Mouse (Mus musculus): ENCODE data around the gene Hist1h2be.
"Not testable (repeated sequence)": the region's sequence is repeated elsewhere in the genome, so short reads cannot be mapped to it uniquely, and the experiment has no call there.

The Hist1h2be gene

DNA sequence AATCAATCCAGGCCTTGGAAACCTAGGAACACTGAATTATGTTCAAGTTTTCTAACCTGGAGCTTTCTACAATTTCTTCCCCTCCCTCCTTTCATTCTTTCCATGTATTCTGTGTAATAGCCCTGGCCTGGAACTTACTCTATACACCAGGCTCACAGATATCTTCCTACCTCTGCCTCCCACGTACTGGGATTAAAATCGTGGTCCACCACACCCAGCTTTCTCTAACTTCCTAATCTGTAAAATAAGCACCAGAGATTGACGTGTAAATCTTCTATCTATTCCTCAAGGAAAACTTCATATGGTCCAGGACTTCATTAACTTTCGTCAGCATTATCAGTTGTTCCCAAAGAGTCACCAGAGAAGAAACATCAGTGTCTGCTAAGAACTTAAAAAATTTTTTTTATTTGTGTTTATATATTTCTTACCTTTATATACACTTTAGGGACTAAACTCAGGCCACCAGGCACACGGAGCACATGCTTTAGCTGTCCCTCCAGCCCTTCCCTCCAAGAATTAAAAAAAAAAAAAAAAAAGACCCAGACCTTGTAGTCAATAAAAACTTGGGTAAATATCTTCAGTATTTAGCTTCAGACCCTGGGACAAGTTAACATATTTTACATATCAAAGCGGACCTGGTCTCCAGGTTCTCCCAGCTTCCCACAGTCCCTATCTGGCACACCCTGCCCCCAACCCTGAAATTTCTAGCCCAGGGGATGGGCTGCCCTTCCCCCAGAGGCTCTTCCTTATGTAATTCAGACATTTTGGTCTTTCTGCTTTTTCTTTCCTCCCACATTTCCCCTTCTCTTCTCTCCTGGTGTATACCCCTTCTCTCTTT lies 38.5 kb downstream of the Hist1h2be start:
- no peaks in the 10 kb centered on the region for H3K36me3 ChIP-seq (ENCODE audit: control insufficient read depth, insufficient read depth, low read length, poor library complexity, severe bottlenecking)
- H3K27me3 ChIP-seq (ENCODE audit: control insufficient read depth, insufficient read depth, low read length, poor library complexity, severe bottlenecking), result no peaks in the 10 kb centered on the region
- DNase-seq (ENCODE audit: low read depth, low spot score), result no peak

DNA sequence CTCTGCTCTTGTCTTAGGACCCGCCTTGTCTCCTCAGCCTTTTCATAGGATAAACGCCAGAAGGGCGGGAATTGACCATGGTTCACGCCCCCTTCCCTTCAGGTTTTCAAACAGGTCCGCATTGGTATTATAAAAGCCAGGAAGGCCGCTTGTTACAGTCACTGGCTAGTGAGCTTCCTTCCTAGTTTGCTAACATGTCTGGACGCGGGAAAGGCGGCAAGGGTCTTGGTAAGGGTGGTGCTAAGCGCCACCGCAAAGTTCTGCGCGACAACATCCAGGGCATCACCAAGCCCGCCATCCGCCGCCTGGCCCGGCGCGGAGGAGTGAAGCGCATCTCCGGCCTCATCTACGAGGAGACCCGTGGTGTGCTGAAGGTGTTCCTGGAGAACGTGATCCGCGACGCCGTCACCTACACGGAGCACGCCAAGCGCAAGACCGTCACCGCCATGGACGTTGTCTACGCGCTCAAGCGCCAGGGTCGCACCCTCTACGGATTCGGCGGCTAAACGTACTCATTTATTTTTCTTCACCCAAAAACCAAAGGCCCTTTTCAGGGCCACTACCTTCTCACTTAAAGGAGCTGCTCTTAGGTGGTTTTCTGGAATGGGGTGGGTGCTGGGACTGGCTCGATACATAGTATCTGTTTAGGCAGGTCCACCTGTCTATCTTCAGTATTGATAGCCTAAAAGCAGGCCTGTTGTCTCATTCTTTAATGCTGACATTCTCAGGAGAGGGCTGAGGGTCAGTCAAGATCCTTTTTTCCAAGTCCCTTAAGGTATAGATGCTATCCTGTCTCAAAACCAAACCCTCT lies 39.3 kb downstream of the Hist1h2be start, which contains the start of gene Hist1h4d:
Gene Hist1h4d, plus strand, starts transcription at position 191 of the 811 bp plus-strand sequence.
- Histone ChIP-seq H3K27me3 (ENCODE audit: control insufficient read depth, insufficient read depth, low read length, poor library complexity, severe bottlenecking) (no peaks in the 10 kb centered on the region), H3K36me3 (ENCODE audit: control insufficient read depth, insufficient read depth, low read length, poor library complexity, severe bottlenecking) (no peaks in the 10 kb centered on the region)
- DNase-seq (ENCODE audit: low read depth, low spot score), result peak; percentile 97

DNA sequence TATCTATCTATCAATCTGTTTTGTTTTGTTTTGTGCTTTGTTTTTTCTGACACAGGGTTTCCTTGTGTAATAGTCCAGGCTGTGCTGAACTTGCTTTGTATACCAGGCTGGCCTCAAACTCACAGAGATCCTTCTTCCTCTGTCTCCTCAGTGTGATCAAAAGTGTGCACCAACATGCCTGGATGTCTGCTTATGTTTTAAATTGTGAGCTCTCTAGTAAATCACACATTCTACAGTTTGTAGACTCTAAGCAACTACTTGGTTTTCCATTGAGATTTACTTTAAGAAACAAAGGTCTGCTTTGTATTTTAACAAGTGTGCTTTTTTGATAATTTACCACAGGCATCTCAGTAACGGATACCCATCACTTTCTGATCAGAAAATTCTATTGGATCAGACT lies 43.1 kb downstream of the Hist1h2be start:
- Histone ChIP-seq H3K27me3 (ENCODE audit: control insufficient read depth, insufficient read depth, low read length, poor library complexity, severe bottlenecking) (no peaks in the 10 kb centered on the region), H3K36me3 (ENCODE audit: control insufficient read depth, insufficient read depth, low read length, poor library complexity, severe bottlenecking) (no peaks in the 10 kb centered on the region)
- DNase-seq (ENCODE audit: low read depth, low spot score), result no peak

GRCm38 (mm10) chr13:23576906-23577639 lies 43.9 kb downstream of the Hist1h2be start:
- no peaks in the 10 kb centered on the region for H3K36me3 ChIP-seq (ENCODE audit: control insufficient read depth, insufficient read depth, low read length, poor library complexity, severe bottlenecking)
- DNase-seq (ENCODE audit: low read depth, low spot score), result no peak

GRCm38 (mm10) chr13:23576351-23576881 lies 44.5 kb downstream of the Hist1h2be start:
- no peaks in the 10 kb centered on the region for H3K36me3 ChIP-seq (ENCODE audit: control insufficient read depth, insufficient read depth, low read length, poor library complexity, severe bottlenecking)
- DNase-seq (ENCODE audit: low read depth, low spot score), result no peak
- no peaks in the 10 kb centered on the region for H3K27me3 ChIP-seq (ENCODE audit: control insufficient read depth, insufficient read depth, low read length, poor library complexity, severe bottlenecking)

More at GRCm38 (mm10) chr13:23576906-23577639, 43.9 kb downstream of the Hist1h2be start:
- no peaks in the 10 kb centered on the region for H3K27me3 ChIP-seq (ENCODE audit: control insufficient read depth, insufficient read depth, low read length, poor library complexity, severe bottlenecking)

DNA sequence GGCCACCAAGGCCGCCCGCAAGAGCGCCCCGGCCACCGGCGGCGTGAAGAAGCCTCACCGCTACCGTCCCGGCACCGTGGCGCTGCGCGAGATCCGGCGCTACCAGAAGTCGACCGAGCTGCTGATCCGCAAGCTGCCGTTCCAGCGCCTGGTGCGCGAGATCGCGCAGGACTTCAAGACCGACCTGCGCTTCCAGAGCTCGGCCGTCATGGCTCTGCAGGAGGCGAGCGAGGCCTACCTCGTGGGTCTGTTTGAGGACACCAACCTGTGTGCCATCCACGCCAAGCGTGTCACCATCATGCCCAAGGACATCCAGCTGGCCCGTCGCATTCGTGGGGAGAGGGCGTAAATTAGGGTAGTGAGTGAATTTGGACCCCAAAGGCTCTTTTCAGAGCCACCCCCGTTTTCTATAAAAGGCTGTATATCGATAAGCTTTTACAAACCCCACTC lies 45.0 kb downstream of the Hist1h2be start:
- DNase-seq (ENCODE audit: low read depth, low spot score), result peak; percentile 18
- not testable (repeated sequence) for H3K27me3 ChIP-seq (ENCODE audit: control insufficient read depth, insufficient read depth, low read length, poor library complexity, severe bottlenecking)

GRCm38 (mm10) chr13:23575271-23575851 lies 45.6 kb downstream of the Hist1h2be start, which contains the start of gene Hist1h3d:
Gene Hist1h3d (plus strand): TSS chr13:23575763.
- Histone ChIP-seq H3K36me3 (ENCODE audit: control insufficient read depth, insufficient read depth, low read length, poor library complexity, severe bottlenecking) (no peaks in the 10 kb centered on the region), H3K27me3 (ENCODE audit: control insufficient read depth, insufficient read depth, low read length, poor library complexity, severe bottlenecking) (no peaks in the 10 kb centered on the region)
- peak; percentile 92 for DNase-seq (ENCODE audit: low read depth, low spot score)

More for the DNA sequence above, 45.0 kb downstream of the Hist1h2be start:
- H3K36me3 ChIP-seq (ENCODE audit: control insufficient read depth, insufficient read depth, low read length, poor library complexity, severe bottlenecking), result not testable (repeated sequence)

DNA sequence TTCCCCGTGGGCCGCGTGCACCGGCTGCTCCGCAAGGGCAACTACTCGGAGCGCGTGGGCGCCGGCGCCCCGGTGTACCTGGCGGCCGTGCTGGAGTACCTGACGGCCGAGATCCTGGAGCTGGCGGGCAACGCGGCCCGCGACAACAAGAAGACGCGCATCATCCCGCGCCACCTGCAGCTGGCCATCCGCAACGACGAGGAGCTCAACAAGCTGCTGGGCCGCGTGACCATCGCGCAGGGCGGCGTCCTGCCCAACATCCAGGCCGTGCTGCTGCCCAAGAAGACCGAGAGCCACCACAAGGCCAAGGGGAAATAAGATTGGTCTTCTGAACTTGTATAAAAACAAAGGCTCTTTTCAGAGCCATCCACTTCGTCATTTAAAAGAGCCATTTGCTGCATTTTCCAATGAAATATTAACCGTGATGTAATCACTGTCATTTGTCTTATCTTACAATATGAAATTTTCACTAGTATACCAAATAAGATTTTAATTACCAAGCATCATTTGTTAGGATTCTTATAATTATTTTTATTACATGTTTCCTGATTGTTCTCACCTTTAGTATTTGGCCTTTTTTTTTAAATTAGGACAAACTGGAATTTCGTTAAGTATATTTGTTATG lies 46.3 kb downstream of the Hist1h2be start:
- DNase-seq (ENCODE audit: low read depth, low spot score), result peak; percentile 50
- H3K27me3 ChIP-seq (ENCODE audit: control insufficient read depth, insufficient read depth, low read length, poor library complexity, severe bottlenecking); H3K36me3 ChIP-seq (ENCODE audit: control insufficient read depth, insufficient read depth, low read length, poor library complexity, severe bottlenecking): not testable (repeated sequence)

DNA sequence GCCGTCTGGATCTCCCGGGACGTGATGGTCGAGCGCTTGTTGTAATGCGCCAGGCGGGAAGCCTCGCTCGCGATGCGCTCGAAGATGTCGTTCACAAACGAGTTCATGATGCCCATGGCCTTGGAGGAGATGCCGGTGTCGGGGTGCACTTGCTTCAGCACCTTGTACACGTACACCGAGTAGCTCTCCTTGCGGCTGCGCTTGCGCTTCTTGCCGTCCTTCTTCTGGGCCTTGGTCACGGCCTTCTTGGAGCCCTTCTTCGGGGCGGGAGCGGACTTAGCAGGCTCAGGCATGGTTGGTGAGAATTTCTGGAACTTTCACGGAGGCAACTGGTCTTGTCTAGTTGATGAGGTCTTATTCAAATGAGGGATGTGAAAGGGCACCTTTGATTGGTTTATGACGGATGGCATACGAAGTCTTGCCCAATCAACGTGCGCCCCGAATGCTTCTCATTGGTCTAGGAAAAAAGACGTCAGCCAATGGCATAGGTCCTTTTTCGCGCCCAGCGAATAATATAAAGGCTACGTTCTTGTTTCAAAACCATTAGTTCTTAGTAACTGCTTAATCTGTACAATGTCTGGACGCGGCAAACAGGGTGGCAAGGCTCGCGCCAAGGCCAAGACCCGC lies 46.9 kb downstream of the Hist1h2be start, which contains the start of the genes Hist1h2bf and Hist1h2ad:
Gene Hist1h2bf, minus strand, starts transcription at position 299 of the 627 bp plus-strand sequence.
Gene Hist1h2ad, plus strand, starts transcription at position 484 of the 627 bp plus-strand sequence.
- H3K27me3 ChIP-seq (ENCODE audit: control insufficient read depth, insufficient read depth, low read length, poor library complexity, severe bottlenecking); H3K36me3 ChIP-seq (ENCODE audit: control insufficient read depth, insufficient read depth, low read length, poor library complexity, severe bottlenecking): not testable (repeated sequence)
- peak; percentile 98 for DNase-seq (ENCODE audit: low read depth, low spot score)

- not testable (repeated sequence) for H3K27me3 ChIP-seq (ENCODE audit: control insufficient read depth, insufficient read depth, low read length, poor library complexity, severe bottlenecking); H3K36me3 ChIP-seq (ENCODE audit: control insufficient read depth, insufficient read depth, low read length, poor library complexity, severe bottlenecking)
- DNase-seq (ENCODE audit: low read depth, low spot score), result peak; percentile 30
Observed at GRCm38 (mm10) chr13:23573034-23573897, 47.7 kb downstream of the Hist1h2be start.

GRCm38 (mm10) chr13:23572218-23573033 lies 48.5 kb downstream of the Hist1h2be start:
- peak; percentile 13 for DNase-seq (ENCODE audit: low read depth, low spot score)
- no peaks in the 10 kb centered on the region for H3K27me3 ChIP-seq (ENCODE audit: control insufficient read depth, insufficient read depth, low read length, poor library complexity, severe bottlenecking)
- no peaks in the 10 kb centered on the region for H3K36me3 ChIP-seq (ENCODE audit: control insufficient read depth, insufficient read depth, low read length, poor library complexity, severe bottlenecking)

Data from splenic B cell, adult 2 months (primary cell).